Mouse (Mus musculus) spleen, postnatal 10 days (tissue): Measurements from ENCODE around the gene Gm14412.
"Not testable (repeated sequence)": the region's sequence is repeated elsewhere in the genome, so short reads cannot be mapped to it uniquely, and the experiment has no call there.

ENCODE experiments used
- DNase-seq, 2 experiments: peaks; one replicate each; pipeline ENCODE4 v3.0.0; 2021 to 2022; ENCODE audit warnings: low spot score in 2 of 2

Gene Gm14412

DNA sequence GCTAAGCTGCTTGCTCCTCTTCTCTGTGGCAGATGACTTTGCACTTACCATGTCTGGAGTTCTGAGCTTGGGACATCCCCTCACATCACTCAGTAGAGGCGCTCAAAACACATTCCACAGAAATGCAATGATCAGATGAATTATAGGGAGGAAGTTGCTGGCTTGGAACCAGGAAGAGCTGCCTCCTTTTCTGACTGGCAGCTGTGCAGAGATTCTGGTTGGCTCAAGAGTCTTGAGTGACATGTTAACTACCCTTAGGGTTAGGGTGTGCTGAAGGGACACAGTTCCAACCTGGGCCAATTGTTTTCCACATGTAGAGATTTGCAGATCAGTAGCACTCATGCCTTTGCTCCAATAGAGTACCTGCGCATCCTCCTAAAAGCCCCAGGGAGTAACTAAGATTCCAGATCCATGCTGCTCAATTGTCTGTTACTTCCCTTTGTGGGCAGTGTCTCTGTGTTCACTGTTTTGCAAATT is at the start of gene Gm14412:
Gene Gm14412 (minus strand): TSS at position 51 of the 477 bp plus-strand sequence.
- not testable (repeated sequence) for DNase-seq

DNA sequence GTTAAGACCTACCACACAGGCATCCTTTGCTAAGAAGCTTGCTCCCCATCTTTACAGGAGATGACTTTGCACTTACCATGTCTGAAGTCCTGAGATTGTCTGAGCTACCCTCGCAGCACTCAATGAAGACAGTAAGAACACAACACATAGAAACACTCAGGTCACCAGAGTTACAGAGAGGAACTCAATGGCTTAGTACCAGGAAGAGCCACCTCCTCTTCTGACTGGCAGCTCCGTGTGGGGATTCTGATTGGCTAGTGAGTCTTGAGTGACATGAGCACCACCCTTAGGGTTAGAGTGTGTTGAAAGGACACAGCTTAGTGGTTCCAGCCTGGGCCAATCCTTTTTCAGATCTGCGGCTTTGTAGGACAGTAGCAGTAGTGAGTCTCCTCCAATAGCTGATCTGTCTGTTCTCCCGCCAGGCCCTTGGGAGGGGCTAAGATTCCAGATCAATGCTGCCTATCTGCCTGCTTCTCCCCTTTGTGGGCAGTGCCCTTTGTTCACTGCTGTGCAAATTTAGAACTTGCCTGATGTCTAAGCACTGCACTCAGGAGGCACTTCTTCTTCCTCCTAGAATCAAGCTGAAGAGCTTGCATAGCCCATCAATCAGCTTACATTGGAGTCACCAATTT is 5.7 kb upstream of the Gm14412 start:
- not testable (repeated sequence) for DNase-seq

DNA sequence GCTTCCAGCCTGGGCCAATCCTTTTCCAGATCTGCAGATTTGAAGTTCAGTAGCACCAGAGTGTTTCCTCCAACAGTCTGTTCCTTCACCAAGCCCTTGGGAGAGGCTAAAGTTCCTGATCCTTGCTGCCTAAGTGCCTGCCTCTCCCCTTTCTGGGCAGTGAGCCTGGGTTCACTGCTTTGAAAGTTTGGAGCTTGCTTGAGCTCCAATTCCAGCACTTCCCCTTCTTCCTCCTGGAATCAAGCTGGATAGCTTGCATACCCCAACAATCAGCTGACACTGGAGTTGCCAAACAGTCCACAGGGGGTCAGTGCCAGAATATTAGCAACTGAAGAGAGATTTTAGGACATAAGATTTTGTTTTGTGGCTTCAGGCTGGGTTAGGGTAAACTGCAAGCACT is 2.7 kb downstream of the Gm14412 start:
- DNase-seq, result not testable (repeated sequence)

- not testable (repeated sequence) for DNase-seq
These were observed 3.3 kb downstream of the Gm14412 start for GRCm38 (mm10) chr2:177320786-177321320.

DNA sequence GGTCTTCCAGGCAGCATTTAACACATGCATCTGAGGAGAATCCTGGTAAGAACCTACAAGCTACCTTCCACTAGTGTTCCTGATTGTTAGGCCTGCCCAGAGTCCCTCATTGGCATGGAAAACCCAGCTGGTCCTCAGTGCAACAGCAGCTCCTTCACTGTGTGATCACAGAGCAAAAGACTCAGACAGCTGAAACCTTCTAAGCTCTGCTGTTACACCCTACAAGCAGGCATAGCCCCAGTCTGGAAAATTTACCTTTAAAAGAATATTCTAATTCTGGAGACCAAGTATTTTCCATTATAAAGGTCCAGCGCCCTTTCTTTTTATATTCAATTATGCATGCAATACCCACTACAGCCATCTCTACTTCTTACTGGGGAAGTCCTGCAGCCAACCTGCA is 5.1 kb downstream of the Gm14412 start:
- no peak for DNase-seq

DNA sequence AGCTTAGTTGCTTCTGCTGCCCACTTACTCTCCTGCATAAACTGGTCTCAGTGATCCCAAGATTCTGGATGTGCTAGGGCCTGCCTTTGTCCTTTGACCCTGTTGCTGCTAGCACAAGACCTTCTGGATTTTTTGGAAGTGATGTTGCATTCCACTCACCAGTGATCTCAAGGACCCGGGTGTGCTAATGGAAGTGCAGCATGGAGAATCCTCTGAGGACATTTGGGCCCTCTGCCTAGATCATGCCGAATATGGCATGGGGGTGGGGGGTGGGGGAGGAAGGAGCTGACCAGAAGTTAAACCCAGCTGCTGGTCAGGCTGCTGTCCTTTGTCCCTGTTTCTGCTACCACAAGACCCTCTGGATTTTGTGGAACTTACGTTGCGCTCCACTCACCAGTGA is 14.5 kb downstream of the Gm14412 start:
- not testable (repeated sequence) for DNase-seq

- DNase-seq, result not testable (repeated sequence)
These were observed 19.1 kb downstream of the Gm14412 start for GRCm38 (mm10) chr2:177304980-177305379.

DNA sequence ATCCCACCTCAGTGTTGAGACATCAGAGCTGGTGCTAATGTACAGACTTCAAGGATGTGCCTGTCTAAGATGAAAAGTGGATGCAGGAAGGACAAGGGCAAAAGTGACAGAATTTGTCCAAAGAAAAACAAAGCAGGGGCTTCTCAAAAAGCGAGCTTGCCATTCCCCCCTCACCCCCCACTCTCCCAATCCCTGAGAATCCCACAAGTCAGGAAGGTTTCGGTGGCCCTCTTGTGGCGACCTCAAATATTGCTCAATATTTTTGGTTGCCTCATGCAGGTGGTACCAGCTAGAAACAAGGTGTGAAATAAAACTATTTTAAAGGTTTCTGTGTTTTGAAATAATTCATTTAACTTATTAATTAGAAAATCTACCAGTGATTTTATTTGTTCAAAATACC is 40.4 kb downstream of the Gm14412 start:
- not testable (repeated sequence) for DNase-seq

DNA sequence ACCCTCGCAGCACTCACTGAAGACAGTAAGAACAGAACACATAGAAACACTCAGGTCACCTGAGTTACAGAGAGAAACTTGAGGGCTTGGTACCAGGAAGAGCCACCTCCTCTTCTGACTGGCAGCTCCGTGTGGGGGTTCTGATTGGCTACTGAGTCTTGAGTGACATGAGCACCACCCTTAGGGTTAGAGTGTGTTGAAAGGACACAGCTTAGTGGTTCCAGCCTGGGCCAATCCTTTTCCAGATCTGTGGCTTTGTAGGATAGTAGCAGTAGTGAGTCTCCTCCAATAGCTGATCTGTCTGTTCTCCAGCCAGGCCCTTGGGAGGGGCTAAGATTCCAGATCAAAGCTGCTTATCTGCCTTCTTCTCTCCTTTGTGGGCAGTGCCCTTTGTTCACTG is 46.4 kb downstream of the Gm14412 start:
- DNase-seq, result not testable (repeated sequence)

DNA sequence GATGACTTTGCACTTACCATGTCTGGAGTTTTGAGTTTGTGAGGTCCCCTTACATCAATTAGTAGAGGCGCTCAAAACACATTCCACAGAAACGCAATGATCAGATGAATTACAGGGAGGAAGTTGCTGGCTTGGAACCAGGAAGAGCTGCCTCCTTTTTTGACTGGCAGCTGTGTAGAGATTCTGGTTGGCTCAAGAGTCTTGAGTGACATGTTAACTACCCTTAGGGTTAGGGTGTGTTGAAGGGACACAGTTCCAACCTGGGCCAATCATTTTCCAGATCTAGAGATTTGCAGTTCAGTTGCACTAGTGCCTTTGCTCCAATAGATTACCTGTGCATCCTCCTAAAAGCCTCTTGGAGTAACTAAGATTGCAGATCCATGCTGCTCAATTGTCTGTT is 51.9 kb downstream of the Gm14412 start:
- not testable (repeated sequence) for DNase-seq

DNA sequence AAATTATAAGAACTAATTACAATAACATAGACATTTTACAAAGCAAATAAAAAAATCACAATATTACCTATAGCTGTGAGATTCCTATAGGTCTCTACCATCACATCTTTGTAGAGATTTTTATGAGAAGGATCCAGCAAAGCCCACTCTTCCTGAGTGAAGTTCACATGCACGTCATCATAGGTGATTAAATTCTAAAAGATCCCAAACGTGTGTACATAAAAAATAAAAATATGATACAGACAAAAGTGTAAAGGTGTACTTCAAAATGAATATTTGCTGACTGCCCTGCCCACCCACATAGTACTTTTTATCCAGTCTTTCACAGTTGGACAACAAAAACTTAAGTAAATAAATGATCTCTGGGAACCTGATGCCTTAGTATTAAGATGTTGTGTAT is 57.2 kb downstream of the Gm14412 start, which contains the start of gene Gm14409:
Gene Gm14409 (minus strand): TSS at position 101 of the 400 bp plus-strand sequence.
- not testable (repeated sequence) for DNase-seq
